Mouse (Mus musculus): ENCODE data around the gene Mybpc1. TPM values are rescaled to one million over a fixed set of nuclear protein-coding genes. Genes with fewer than 3 reads are reported as not detected.
A peak's percentile ranks its signal among the peaks of the same experiment; 100 is the strongest.
"Not testable (repeated sequence)": the region's sequence is repeated elsewhere in the genome, so short reads cannot be mapped to it uniquely, and the experiment has no call there.

The Mybpc1 gene
- polyA plus RNA-seq, 1 experiment from 2014 or later, result 0.09 TPM

DNA sequence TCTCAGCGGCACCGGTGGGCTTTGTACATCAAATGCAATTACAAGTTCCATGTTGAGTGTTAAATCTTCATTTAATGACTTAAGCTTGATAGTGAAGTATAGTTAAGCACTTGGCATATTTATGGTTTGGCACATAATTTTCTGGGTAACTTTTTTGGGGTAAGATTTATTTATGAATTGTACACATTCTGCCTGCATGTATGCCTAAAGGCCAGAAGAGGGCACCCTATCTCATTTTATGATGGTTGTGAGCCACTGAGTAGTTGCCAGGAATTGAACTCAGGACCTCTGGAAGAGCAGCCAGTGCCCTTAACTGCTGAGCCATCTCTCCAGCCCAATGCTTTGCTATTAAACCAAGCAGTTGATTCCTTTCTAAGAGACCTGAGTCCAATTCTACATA is 52.2 kb downstream of the Mybpc1 start:
- H3K4me2 ChIP-seq, result no peak overlapping the region
- H3K4me1 ChIP-seq (ENCODE audit: insufficient read depth), result no peaks in the 10 kb centered on the region
- peaks cover 3% of the 10 kb centered on the region; the same call in 1 of the 2 replicates for H3K9me3 ChIP-seq (ENCODE audit: low read depth, low read length)
- no peak overlapping the region for H3K4me3 ChIP-seq (ENCODE audit: low read depth, low read length)
- peak; percentile 35; the same call in 1 of the 2 replicates for TF ChIP-seq CTCF (IDR thresholded peaks at IDR 0.05; ENCODE audit: low read depth)
- H3K9ac ChIP-seq, result no peak overlapping the region
- no peaks in the 10 kb centered on the region for H3K36me3 ChIP-seq (ENCODE audit: insufficient read depth)
- ATAC-seq (ENCODE audit: insufficient read depth), result no peak
- no peak overlapping the region for H3K27ac ChIP-seq (ENCODE audit: low read depth)
- 64% methylated on average over 2 of the region's 2 CpGs for whole genome bisulfite sequencing
- H3K27me3 ChIP-seq (ENCODE audit: insufficient read depth, low read length), result no peaks in the 10 kb centered on the region
- peak; percentile 8 for DNase-seq

DNA sequence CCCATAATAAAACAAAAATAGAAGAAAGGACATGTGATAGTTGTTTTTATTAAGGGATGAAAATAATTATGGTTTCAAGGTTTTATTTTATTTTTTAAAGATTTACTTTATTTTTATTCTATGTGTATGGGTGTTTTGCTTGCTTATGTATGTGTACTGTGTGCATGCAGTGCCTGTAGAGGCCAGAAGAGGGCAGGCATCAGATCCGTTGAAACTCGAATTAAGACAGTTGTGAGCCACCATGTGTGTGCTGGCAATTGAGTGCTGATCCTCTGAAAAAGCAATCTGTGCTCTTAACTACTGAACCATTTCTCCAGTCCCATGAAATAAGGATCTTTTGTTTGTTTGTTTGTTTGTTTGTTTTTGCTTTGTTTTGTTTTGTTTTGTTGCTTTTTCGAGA is 54.7 kb downstream of the Mybpc1 start:
- Histone ChIP-seq H3K9me3 (ENCODE audit: low read depth, low read length) (peaks cover 3% of the 10 kb centered on the region; the same call in 1 of the 2 replicates), H3K4me1 (ENCODE audit: insufficient read depth) (no peaks in the 10 kb centered on the region), H3K4me2 (no peak overlapping the region), H3K9ac (no peak overlapping the region), H3K4me3 (ENCODE audit: low read depth, low read length) (no peak overlapping the region), H3K27me3 (ENCODE audit: insufficient read depth, low read length) (no peaks in the 10 kb centered on the region), H3K27ac (ENCODE audit: low read depth) (no peak overlapping the region), H3K36me3 (ENCODE audit: insufficient read depth) (no peaks in the 10 kb centered on the region)
- ATAC-seq (ENCODE audit: insufficient read depth) (no peak), DNase-seq (peak; percentile 16)
- WGBS, result 71% methylated on average over 3 of the region's 3 CpGs
- TF ChIP-seq CTCF (IDR thresholded peaks at IDR 0.05; ENCODE audit: low read depth), result peak; percentile 34

DNA sequence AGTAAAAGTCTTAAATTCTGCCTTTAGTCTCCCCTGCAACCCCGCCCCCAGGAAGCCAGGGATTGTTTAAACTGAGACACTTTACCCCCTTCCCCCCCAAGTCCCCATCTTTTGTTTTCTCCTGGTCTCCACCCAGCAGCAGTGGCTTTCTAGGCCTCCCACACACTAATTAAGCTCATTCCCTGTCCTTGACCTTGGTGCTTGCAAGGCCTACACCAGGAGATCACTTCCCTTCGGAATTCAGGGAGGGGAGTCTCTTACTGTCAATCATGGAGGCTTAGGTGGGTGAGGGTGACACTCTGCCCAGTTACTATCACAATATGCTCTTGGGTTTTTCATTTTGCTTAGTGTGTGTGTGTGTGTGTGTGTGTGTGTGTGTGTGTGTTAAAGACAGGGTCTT is 57.3 kb downstream of the Mybpc1 start:
- Histone ChIP-seq H3K27ac (ENCODE audit: low read depth) (no peak overlapping the region), H3K9me3 (ENCODE audit: low read depth, low read length) (peaks cover 10% of the 10 kb centered on the region; the same call in 1 of the 2 replicates), H3K9ac (no peak overlapping the region), H3K4me1 (ENCODE audit: insufficient read depth) (no peaks in the 10 kb centered on the region), H3K4me3 (ENCODE audit: low read depth, low read length) (no peak overlapping the region), H3K36me3 (ENCODE audit: insufficient read depth) (no peaks in the 10 kb centered on the region), H3K4me2 (no peak overlapping the region), H3K27me3 (ENCODE audit: insufficient read depth, low read length) (no peaks in the 10 kb centered on the region)
- TF ChIP-seq CTCF (IDR thresholded peaks at IDR 0.05; ENCODE audit: low read depth), result no peak
- DNase-seq (no peak), ATAC-seq (ENCODE audit: insufficient read depth) (no peak)
- WGBS, result 49% methylated on average over 2 of the region's 2 CpGs

DNA sequence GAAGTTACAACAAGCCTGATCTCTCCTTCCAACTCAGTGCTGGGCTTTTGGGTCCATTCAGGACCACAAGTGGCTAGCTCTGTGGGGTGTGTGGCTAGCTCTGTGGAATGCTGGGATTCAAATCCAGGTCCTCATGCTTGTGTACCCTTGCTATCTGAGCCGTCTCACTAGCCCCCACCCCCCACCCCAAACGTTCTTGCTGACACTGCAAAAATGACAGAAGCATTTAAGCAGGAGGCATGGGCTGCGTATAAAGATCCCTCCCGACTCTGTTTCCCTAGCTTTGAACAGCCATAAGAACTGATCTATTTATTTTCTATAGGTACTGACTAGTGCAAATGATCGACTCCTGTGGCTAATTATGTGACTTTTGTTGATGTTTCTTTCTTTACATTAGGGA is 74.3 kb downstream of the Mybpc1 start:
- Histone ChIP-seq H3K9me3 (ENCODE audit: low read depth, low read length) (no peaks in the 10 kb centered on the region), H3K9ac (no peak overlapping the region), H3K27ac (ENCODE audit: low read depth) (no peak overlapping the region), H3K4me1 (ENCODE audit: insufficient read depth) (no peaks in the 10 kb centered on the region), H3K27me3 (ENCODE audit: insufficient read depth, low read length) (no peaks in the 10 kb centered on the region), H3K4me3 (ENCODE audit: low read depth, low read length) (no peak overlapping the region), H3K4me2 (no peak overlapping the region), H3K36me3 (ENCODE audit: insufficient read depth) (no peaks in the 10 kb centered on the region)
- ATAC-seq (ENCODE audit: insufficient read depth), result no peak
- TF ChIP-seq CTCF (IDR thresholded peaks at IDR 0.05; ENCODE audit: low read depth), result no peak
- WGBS, result 59% methylated on average over 5 of the region's 5 CpGs
- DNase-seq, result no peak

DNA sequence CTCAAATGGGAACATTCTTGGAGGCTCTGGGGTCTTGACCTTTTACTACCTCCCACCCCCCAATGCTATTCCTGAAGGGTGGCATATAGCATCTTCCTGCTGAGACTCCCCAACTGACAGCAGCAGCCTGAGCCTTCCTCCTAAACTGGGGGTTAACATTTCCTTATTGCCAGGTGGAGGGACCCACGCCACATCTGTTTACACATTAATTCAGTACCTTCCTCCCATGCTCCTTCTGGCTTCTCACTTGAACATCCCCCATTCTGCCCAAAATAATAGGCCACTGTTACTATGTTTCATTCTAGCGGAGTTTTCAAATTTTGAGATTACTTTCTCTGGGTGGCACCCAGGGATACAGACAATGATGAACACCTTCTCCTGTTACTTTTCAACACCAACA is 80.9 kb downstream of the Mybpc1 start:
- Histone ChIP-seq H3K9me3 (ENCODE audit: low read depth, low read length) (no peaks in the 10 kb centered on the region), H3K36me3 (ENCODE audit: insufficient read depth) (no peaks in the 10 kb centered on the region), H3K9ac (no peak overlapping the region), H3K27ac (ENCODE audit: low read depth) (no peak overlapping the region), H3K4me3 (ENCODE audit: low read depth, low read length) (no peak overlapping the region), H3K4me2 (no peak overlapping the region), H3K27me3 (ENCODE audit: insufficient read depth, low read length) (no peaks in the 10 kb centered on the region), H3K4me1 (ENCODE audit: insufficient read depth) (no peaks in the 10 kb centered on the region)
- ATAC-seq (ENCODE audit: insufficient read depth) (no peak), DNase-seq (no peak)
- TF ChIP-seq CTCF (IDR thresholded peaks at IDR 0.05; ENCODE audit: low read depth), result no peak
- 67% methylated on average over 2 of the region's 2 CpGs for WGBS

DNA sequence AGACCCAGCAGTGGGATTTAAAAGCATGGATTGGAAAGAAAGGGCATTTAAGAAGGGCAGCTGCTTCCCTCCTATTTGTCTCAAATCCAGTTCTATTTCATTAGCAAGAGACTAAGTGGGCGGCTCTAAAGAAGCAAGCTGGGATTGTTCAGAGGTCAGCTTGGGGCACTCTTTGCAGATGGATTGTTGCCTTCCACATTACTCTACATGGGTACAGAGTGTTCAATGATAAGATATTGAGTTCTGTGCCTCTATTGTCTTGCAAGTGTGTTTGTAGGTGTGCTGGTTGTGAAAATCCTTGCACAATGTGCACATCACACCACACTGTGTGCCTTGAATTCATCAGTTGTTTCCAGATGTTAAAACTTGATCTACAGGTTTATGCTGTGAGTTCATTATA is 81.7 kb downstream of the Mybpc1 start:
- DNase-seq (no peak), ATAC-seq (ENCODE audit: insufficient read depth) (no peak)
- no peak overlapping the region for H3K9ac ChIP-seq
- WGBS, result 85% methylated on average over 1 of the region's 1 CpGs
- no peaks in the 10 kb centered on the region for H3K36me3 ChIP-seq (ENCODE audit: insufficient read depth)
- no peaks in the 10 kb centered on the region for H3K9me3 ChIP-seq (ENCODE audit: low read depth, low read length)
- H3K4me1 ChIP-seq (ENCODE audit: insufficient read depth), result no peaks in the 10 kb centered on the region
- no peaks in the 10 kb centered on the region for H3K27me3 ChIP-seq (ENCODE audit: insufficient read depth, low read length)
- H3K4me3 ChIP-seq (ENCODE audit: low read depth, low read length), result no peak overlapping the region
- TF ChIP-seq CTCF (IDR thresholded peaks at IDR 0.05; ENCODE audit: low read depth), result no peak
- no peak overlapping the region for H3K27ac ChIP-seq (ENCODE audit: low read depth)
- H3K4me2 ChIP-seq, result no peak overlapping the region

DNA sequence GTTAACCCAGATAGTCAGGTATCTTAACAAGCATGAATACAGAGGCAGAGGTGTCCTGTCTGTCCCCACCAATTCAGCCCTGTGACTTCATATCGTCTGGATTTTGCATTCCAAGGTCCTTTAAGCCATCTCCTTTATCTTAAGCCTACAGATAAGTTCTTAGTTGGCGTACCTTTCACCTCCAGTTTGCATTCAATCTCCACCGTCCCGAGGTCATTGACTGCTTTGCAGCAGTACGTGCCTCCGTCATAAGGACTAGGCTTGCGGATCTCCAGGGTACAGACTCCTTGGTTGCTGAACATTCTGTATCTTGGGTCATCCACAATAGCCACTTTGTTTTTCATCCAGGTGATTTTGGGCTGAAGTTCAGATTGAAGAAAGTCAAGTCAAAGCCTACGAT is 82.2 kb downstream of the Mybpc1 start:
- Histone ChIP-seq H3K36me3 (ENCODE audit: insufficient read depth) (no peaks in the 10 kb centered on the region), H3K27me3 (ENCODE audit: insufficient read depth, low read length) (no peaks in the 10 kb centered on the region), H3K9ac (no peak overlapping the region), H3K4me2 (no peak overlapping the region), H3K9me3 (ENCODE audit: low read depth, low read length) (no peaks in the 10 kb centered on the region), H3K4me3 (ENCODE audit: low read depth, low read length) (no peak overlapping the region), H3K4me1 (ENCODE audit: insufficient read depth) (no peaks in the 10 kb centered on the region), H3K27ac (ENCODE audit: low read depth) (no peak overlapping the region)
- TF ChIP-seq CTCF (IDR thresholded peaks at IDR 0.05; ENCODE audit: low read depth), result no peak
- DNase-seq, result no peak
- WGBS, result 75% methylated on average over 8 of the region's 8 CpGs
- no peak for ATAC-seq (ENCODE audit: insufficient read depth)

DNA sequence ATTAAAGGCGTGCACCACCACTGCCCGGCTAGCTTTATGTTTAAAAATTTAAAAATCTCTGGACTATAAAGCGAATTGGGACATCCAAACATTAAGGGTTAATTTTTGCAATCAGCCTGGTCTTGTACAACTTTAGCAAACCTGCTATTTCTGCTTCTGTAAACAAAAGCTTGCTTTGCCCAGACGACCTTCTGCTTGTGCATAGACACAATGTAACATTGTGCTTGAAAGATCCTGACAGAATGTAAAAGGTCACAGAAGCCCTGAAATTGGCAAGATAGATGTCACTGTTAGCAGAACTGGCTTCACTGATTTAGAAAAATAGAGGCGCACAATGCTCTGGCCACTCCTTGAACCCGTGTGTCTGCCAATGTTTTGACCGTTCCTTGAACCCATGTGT is 89.9 kb downstream of the Mybpc1 start:
- ATAC-seq (ENCODE audit: insufficient read depth); H3K4me3 ChIP-seq (ENCODE audit: low read depth, low read length); H3K9ac ChIP-seq; DNase-seq; H3K27me3 ChIP-seq (ENCODE audit: insufficient read depth, low read length); H3K9me3 ChIP-seq (ENCODE audit: low read depth, low read length); H3K4me2 ChIP-seq; H3K4me1 ChIP-seq (ENCODE audit: insufficient read depth); H3K27ac ChIP-seq (ENCODE audit: low read depth); H3K36me3 ChIP-seq (ENCODE audit: insufficient read depth): not testable (repeated sequence)
- WGBS, result 78% methylated on average over 7 of the region's 7 CpGs

Measured in lung, embryonic 14.5 days (tissue).